Mouse (Mus musculus): Measurements from ENCODE around the gene Itpr3.

DNA sequence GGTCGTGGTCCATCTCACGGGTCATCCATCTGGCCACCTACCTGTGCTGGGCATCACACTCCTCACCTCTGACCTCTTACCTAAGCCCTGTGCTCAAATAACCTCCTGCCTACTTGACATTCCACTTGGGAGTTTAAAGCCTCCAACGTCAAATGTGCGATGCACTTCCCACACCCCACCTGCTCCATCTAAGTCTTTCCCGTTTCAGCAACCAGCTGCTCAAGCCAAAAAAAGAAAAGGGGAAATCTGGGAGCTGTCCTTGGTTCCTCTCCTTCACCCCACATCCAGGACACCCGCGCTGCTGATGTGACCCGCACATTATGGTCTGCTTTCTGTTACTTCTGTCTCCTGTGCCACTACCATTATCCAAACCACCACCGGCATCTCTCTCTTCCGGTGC is 75.1 kb downstream of the Itpr3 start:
- TF ChIP-seq GATA1 (IDR thresholded peaks at IDR 0.05; ENCODE audit: borderline replicate concordance, low read length) (no peak), FLI1 (IDR thresholded peaks at IDR 0.05; ENCODE audit: low read length) (no peak)
